Mouse (Mus musculus): ENCODE data around the gene Perm1. TPM values are rescaled to one million over a fixed set of nuclear protein-coding genes. Genes with fewer than 3 reads are reported as not detected.

Perm1 gene
- 0.17 and 0.35 TPM in 2 replicates for polyA plus RNA-seq (2015; fragmentation: Nextera tagmentation; extraction: Ambion mirVana)

DNA sequence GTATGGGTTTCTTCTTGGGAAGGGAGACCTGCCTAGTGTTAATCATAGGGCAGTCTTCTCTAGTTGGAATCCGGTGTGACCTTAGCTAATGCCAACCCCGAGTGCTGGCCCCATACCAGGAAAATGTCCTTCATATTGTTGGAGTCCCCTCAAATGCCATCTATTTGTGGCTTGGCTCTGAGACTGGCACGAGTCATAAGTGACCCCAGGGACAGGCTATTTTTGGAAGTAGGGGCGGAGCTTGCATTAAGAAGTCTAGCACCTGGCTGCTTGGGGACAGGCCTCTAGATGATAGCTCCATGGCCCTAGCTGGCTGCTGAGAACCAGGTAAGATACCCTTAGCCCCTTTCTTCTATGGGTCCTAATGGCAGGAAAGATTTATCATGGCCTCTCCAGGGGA, at the start of gene Perm1:
Gene Perm1, plus strand, starts transcription at position 220 of the 400 bp plus-strand sequence.

DNA sequence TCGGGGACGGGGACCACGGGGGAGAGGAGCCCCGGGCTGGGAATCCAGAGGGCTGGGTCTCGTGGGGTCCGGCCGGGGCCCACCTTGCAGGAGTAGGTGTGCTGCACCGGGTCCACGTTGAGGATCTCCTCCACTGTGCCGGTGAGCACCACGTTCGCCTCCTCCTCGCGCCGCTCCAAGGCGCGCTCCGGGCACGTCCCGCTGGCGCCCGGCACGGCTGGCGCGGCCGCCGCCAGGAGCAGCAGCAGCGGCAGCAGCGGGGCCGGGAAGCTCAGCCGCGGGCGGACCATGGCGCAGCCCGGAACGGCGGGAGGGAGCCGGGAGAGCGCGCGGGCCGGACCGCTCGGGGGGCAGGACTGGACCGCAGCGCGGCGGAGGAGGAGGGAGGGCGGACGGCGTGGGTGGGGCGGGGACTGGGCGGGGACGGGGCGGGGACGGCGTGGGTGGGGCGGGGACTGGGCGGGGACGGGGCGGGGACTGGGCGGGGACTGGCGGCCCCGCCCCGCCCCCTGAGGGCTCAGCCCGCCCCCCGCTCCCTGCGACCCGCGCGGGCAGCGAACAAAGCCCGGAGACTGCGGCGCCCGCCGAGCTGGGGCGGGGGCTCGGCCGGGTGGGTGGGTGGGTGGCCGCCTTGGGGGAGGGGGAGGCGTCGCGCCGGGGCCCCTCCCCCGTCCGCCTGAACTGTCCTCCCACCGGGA, 18.4 kb upstream of the Perm1 start, which contains the start of gene Agrn:
Gene Agrn, minus strand, starts transcription at position 358 of the 698 bp plus-strand sequence.

DNA sequence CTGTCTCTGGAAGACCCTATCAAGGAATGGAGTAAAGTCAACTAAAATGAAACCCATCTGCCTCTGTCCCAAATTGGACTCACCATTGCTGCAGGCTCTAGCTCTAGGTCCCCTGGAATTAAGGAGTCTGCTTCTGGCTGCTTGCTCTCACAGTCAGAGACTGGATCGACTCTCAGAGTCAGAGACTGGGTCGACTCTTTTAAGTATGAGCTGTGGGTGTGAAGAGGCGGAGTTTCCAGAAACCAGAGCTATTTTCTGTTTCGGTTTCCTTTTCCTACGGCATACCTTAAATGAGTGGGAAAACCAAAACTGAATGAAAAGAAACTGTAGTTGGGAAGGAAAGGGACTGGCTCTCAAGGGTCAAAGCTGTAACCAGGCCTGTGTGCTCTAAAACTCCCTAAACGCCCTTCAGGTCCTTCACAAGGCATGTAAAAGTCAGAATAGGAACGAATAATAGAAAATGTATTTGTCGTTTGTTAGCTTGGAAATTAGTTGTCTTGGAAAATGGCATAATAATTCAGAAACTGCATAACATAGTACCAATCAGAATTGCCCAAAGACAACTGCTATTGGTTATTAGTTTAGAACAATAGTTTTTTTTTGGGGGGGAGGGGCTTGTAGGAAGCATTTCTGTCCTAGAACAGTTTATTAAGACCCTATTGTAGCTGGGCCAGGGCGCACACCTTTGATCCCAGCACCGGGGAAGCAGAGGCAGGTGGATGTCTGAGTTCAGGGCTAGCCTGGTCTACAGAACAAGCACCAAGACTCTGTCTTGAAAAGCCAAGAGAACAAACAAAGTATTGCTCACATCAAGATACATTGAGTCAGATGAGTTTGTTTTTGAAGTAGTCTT, 14.8 kb upstream of the Perm1 start, which contains the start of gene Isg15:
Gene Isg15, minus strand, starts transcription at position 196 of the 853 bp plus-strand sequence.

DNA sequence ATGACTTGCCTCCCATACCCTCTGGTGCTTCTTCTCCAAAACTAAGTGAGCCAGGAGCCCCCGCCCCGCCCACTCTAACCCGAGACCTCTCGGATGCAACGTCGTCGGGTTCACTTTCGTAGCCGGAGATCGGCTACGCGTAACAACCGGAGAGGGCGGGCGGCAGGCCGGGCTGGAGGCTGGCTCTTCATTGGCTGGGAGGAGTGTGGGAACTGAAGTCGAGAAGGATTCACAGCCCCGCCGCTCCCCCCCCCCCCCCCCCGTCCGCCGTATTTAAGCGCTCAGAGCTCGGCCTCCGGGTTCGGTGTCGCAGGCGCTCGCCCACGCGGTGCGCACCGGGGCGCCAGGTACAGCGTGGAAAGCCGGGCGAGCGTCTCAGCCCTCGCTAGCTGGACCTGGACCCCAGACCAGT, 12.7 kb upstream of the Perm1 start, which contains the start of gene AW011738:
Gene AW011738, plus strand, starts transcription at position 304 of the 412 bp plus-strand sequence.

DNA sequence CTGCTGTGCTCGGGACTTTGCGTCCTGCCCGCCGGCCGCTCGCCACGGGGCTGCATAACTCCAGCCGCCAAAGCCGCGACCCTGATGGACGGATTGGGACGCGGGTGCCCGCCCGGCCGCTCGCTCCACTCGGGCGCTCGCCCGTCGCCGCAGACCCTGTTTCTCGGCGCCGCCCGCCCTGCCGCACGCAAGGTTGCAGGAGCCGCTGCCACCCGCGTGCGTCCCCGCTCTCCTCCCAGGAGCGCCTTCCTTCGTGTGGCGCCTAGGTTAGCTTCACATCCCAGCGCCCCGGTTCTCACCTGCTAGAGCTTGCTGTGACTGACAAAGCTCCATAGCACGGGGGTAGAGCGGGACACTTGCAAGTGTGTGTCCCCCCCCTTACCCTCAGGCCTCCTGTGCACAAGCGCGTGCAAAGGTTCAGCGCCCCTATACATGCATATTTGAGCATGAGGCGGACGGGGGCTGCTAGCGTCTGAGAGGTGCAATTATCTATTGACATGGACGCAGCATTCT, 19.1 kb downstream of the Perm1 start, which contains the start of gene Plekhn1:
Gene Plekhn1, minus strand, starts transcription at position 157 of the 513 bp plus-strand sequence.

DNA sequence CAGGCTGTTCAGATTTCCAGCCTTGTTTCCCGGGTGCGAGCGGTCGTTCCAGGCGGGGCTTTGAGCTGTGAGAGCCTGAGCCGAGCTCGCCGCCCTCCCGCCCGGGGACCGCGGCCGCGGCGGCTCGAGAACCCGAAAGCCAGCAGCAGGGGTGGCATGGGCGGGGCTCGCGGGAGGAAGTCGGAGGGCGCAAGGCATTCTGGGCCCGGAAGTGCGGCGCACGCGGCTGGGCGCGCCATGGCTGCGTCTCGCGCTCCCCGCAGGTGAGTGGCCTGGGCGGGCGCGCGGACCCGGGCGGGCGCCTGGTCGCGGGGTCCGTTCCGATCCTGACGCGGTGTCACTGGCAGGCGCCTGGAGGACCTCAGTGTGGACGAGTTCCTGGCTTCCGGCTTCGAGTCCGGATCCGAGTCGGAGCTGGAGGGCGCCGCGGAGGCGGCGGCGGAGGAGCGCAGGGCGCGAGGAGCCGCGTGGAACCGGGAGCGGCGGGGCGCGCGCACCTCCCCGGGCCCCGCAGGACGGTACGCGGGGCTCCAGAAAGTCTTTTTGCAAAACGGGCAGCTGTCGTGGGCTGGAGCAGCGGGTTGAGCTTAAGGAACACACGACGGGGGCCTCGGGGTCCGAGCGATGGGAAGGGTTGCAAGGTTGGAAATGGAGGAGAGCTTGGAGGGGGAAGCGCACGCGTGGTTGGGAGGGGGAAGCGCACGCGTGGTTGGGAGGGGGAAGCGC, 20.3 kb downstream of the Perm1 start, which contains the start of gene Noc2l:
Gene Noc2l, plus strand, starts transcription at position 203 of the 726 bp plus-strand sequence.

DNA sequence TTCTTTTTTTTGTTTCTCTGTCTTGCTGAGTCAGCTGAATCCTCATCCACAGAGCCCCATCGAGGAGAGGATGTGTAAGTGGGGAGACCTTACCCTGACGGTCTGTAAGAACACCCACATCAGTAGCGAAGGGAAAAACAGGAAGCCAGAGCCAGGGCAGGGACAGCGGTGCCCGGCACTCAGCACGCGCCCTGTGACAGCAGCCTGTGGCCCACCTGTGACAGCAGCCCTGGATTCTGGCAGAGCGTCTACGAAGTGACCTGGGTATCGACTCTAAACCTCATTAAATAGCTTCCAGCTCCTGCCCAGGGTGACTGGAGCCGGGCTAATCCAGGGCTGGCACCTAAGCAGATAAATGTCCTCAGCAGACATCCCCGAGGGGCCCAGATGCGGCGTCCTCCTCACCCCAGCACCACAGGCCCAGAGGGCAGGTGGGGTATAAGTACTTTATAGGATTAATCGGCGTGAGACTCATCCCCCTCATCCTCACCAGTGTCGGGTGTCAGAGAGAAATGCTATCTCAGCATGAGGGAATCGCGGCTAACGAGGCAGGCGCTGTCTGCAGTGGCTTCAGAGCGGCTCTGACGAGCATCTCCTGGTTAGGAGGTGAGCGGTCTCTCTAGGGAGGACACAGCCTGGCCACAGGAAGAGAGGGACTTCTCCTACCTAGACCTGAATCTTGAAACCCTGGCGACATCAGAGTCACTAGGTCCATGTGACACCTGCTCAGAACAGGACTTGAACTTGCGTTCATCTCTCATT, 39.6 kb downstream of the Perm1 start, which contains the start of gene Samd11:
Gene Samd11, minus strand, starts transcription at position 580 of the 762 bp plus-strand sequence.

Small RNAs within 50 kb of the gene (microRNA-seq; reads per million reads assigned to microRNA genes)
- gene Mir7658 = 1.5 reads per million

Other genes starting within 250 kb of the Perm1 start
- gene B3galt6, start 223.2 kb upstream of the Perm1 start, polyA plus RNA-seq (2015; fragmentation: Nextera tagmentation; extraction: Ambion mirVana) = 9.5 and 10.8 TPM in 2 replicates
- 117 and 120 TPM in 2 replicates for gene Sdf4, start 223.0 kb upstream of the Perm1 start, polyA plus RNA-seq (2015; fragmentation: Nextera tagmentation; extraction: Ambion mirVana)
- 0.46 and 0.61 TPM in 2 replicates for gene Tnfrsf4, start 202.0 kb upstream of the Perm1 start, polyA plus RNA-seq (2015; fragmentation: Nextera tagmentation; extraction: Ambion mirVana)
- gene Tnfrsf18, start 189.7 kb upstream of the Perm1 start, polyA plus RNA-seq (2015; fragmentation: Nextera tagmentation; extraction: Ambion mirVana) = 1.2 and 1.8 TPM in 2 replicates
- 1.7 and 2.4 TPM in 2 replicates for gene Ttll10, start 156.5 kb upstream of the Perm1 start, polyA plus RNA-seq (2015; fragmentation: Nextera tagmentation; extraction: Ambion mirVana)
- 5.8 and 6.9 TPM in 2 replicates for gene 9430015G10Rik, start 105.9 kb upstream of the Perm1 start, polyA plus RNA-seq (2015; fragmentation: Nextera tagmentation; extraction: Ambion mirVana)
- 1.2 and 1.4 TPM in 2 replicates for gene Rnf223, start 85.4 kb upstream of the Perm1 start, polyA plus RNA-seq (2015; fragmentation: Nextera tagmentation; extraction: Ambion mirVana)
- gene Agrn, start 18.4 kb upstream of the Perm1 start, polyA plus RNA-seq (2015; fragmentation: Nextera tagmentation; extraction: Ambion mirVana) = 21.2 and 22.6 TPM in 2 replicates
- gene Isg15, start 15.1 kb upstream of the Perm1 start, polyA plus RNA-seq (2015; fragmentation: Nextera tagmentation; extraction: Ambion mirVana) = 5.7 and 11.4 TPM in 2 replicates
- gene AW011738, start 12.6 kb upstream of the Perm1 start, polyA plus RNA-seq (2015; fragmentation: Nextera tagmentation; extraction: Ambion mirVana) = 0.70 and 0.96 TPM in 2 replicates
- gene Plekhn1, start 19.0 kb downstream of the Perm1 start, polyA plus RNA-seq (2015; fragmentation: Nextera tagmentation; extraction: Ambion mirVana) = 12.3 and 12.7 TPM in 2 replicates
- gene Noc2l, start 20.1 kb downstream of the Perm1 start, polyA plus RNA-seq (2015; fragmentation: Nextera tagmentation; extraction: Ambion mirVana) = 35.2 and 35.4 TPM in 2 replicates
- 0.89 and 0.91 TPM in 2 replicates for gene Samd11, start 39.8 kb downstream of the Perm1 start, polyA plus RNA-seq (2015; fragmentation: Nextera tagmentation; extraction: Ambion mirVana)
- not detected in 2 replicates for gene Vmn2r-ps159, start 115.2 kb downstream of the Perm1 start, polyA plus RNA-seq (2015; fragmentation: Nextera tagmentation; extraction: Ambion mirVana)